Mouse (Mus musculus) CH12.LX (cell line): Measurements from ENCODE around the gene Ncoa4. TPM values are rescaled to one million over a fixed set of nuclear protein-coding genes. Genes with fewer than 3 reads are reported as not detected.

Experiments
- DNase-seq: peaks from one replicate; pipeline ENCODE4 v3.0.0-alpha.2; 2013; ENCODE audit errors: extremely low read depth
- H3K27ac ChIP-seq: 2 replicates; pipeline ENCODE4 v1.5.1; 2012; ENCODE audit warnings: low read depth, mild to moderate bottlenecking, control low read depth, moderate library complexity; ENCODE audit not compliant: insufficient read depth
- H3K27me3 ChIP-seq: replicated peaks from 2 replicates; pipeline ENCODE3; 2012; ENCODE audit warnings: inconsistent platforms
- H3K36me3 ChIP-seq, 2 experiments: replicated peaks in 1 of 2; 2 replicates each; pipeline versions ENCODE3 to v1.6.1; 2012; ENCODE audit warnings: inconsistent platforms in 1 of 2, low read length in 1 of 2, mild to moderate bottlenecking in 1 of 2, mixed read lengths in 1 of 2, moderate library complexity in 1 of 2; ENCODE audit not compliant: control insufficient read depth in 1 of 2, insufficient read depth in 1 of 2
- H3K4me1 ChIP-seq, 2 experiments: 2 replicates each; pipeline ENCODE4 v1.6.1; 2012; ENCODE audit warnings: inconsistent platforms in 1 of 2, moderate library complexity in 1 of 2; ENCODE audit not compliant: insufficient read depth in 2 of 2, control insufficient read depth in 1 of 2
- H3K4me2 ChIP-seq: 2 replicates; pipeline ENCODE4 v1.6.1; 2012; ENCODE audit warnings: low read depth, mild to moderate bottlenecking, control low read depth; ENCODE audit not compliant: poor library complexity, insufficient read depth, severe bottlenecking
- H3K4me3 ChIP-seq, 3 experiments: fragments of 150-350 bp in 1 of 3; sonication (generic) in 1 of 3; replicated peaks in 1 of 3; 2 replicates each; pipeline versions ENCODE3 to v1.5.1; 2011 to 2012; ENCODE audit warnings: low read depth in 2 of 3, low read length in 2 of 3, mild to moderate bottlenecking in 2 of 3, moderate library complexity in 2 of 3, control low read depth in 1 of 3, improper control_type of control experiment in 1 of 3, inconsistent platforms in 1 of 3, mixed read lengths in 1 of 3; ENCODE audit not compliant: poor library complexity in 1 of 3
- H3K79me2 ChIP-seq: replicated peaks from 2 replicates; pipeline ENCODE4 v1.6.1; 2012; ENCODE audit warnings: mild to moderate bottlenecking, moderate library complexity; ENCODE audit not compliant: control insufficient read depth, poor library complexity, insufficient read depth, severe bottlenecking; ENCODE audit errors: extremely low read depth
- H3K9ac ChIP-seq: 2 replicates; pipeline ENCODE4 v1.6.1; 2012; ENCODE audit warnings: low read depth, mild to moderate bottlenecking, control low read depth, moderate library complexity; ENCODE audit not compliant: insufficient read depth
- H3K9me3 ChIP-seq: replicated peaks from 2 replicates; pipeline ENCODE3; 2012; ENCODE audit warnings: low read length, inconsistent platforms, mixed read lengths
- CHD1 ChIP-seq: IDR thresholded peaks from 2 replicates; pipeline ENCODE4 v1.6.1; 2012; ENCODE audit warnings: low read depth, low read length, improper control_type of control experiment, inconsistent platforms
- CTCF ChIP-seq, 2 experiments: IDR thresholded peaks in 1 of 2; conservative IDR thresholded peaks in 1 of 2; 2 replicates each; pipeline ENCODE4 v1.5.1; 2011 to 2012; ENCODE audit warnings: low read depth in 2 of 2, low read length in 2 of 2, improper control_type of control experiment in 1 of 2, inconsistent platforms in 1 of 2, mild to moderate bottlenecking in 1 of 2, moderate library complexity in 1 of 2
- E2F4 ChIP-seq: IDR thresholded peaks from 2 replicates; pipeline ENCODE4 v1.6.1; 2011; ENCODE audit warnings: low read depth, low read length, improper control_type of control experiment; ENCODE audit not compliant: insufficient replicate concordance
- EP300 ChIP-seq: IDR thresholded peaks from 2 replicates; pipeline ENCODE4 v1.6.1; 2011; ENCODE audit warnings: low read length, improper control_type of control experiment
- GABPA ChIP-seq: IDR thresholded peaks from 2 replicates; pipeline ENCODE4 v1.6.1; 2012; ENCODE audit warnings: low read depth, low read length, improper control_type of control experiment, inconsistent platforms; ENCODE audit not compliant: insufficient replicate concordance
- JUN ChIP-seq: IDR thresholded peaks from 2 replicates; pipeline ENCODE4 v1.6.1; 2011; ENCODE audit warnings: low read depth, mild to moderate bottlenecking, low read length, improper control_type of control experiment, moderate library complexity; ENCODE audit not compliant: insufficient read depth
- JUND ChIP-seq: conservative IDR thresholded peaks from 2 replicates; pipeline ENCODE4 v1.6.1; 2011; ENCODE audit warnings: low read depth, low read length, improper control_type of control experiment
- KAT2A ChIP-seq: IDR thresholded peaks from 2 replicates; pipeline ENCODE4 v1.6.1; 2012; ENCODE audit warnings: low read length, improper control_type of control experiment, inconsistent platforms; ENCODE audit not compliant: insufficient replicate concordance
- MAFK ChIP-seq: IDR thresholded peaks from 2 replicates; pipeline ENCODE4 v1.6.1; 2011; ENCODE audit warnings: low read length, improper control_type of control experiment; ENCODE audit not compliant: insufficient replicate concordance
- MAX ChIP-seq: IDR thresholded peaks from 2 replicates; pipeline ENCODE4 v1.6.1; 2011; ENCODE audit warnings: low read length, improper control_type of control experiment
- MXI1 ChIP-seq: IDR thresholded peaks from 2 replicates; pipeline ENCODE4 v1.6.1; 2011; ENCODE audit warnings: mild to moderate bottlenecking, low read depth, low read length, improper control_type of control experiment
- NRF1 ChIP-seq: IDR thresholded peaks from 2 replicates; pipeline ENCODE4 v1.6.1; 2014; ENCODE audit warnings: low read depth, mild to moderate bottlenecking, inconsistent platforms, low read length, improper control_type of control experiment, moderate library complexity
- POLR2A ChIP-seq: IDR thresholded peaks from 2 replicates; pipeline ENCODE4 v1.6.1; 2011; ENCODE audit warnings: low read depth, mild to moderate bottlenecking, improper control_type of control experiment, low read length
- POLR2AphosphoS2 ChIP-seq: IDR thresholded peaks from 2 replicates; pipeline ENCODE4 v1.6.1; 2011; ENCODE audit warnings: low read depth, low read length, improper control_type of control experiment
- RAD21 ChIP-seq: IDR thresholded peaks from 2 replicates; pipeline ENCODE4 v1.6.1; 2011; ENCODE audit warnings: low read depth, mild to moderate bottlenecking, low read length, improper control_type of control experiment, moderate library complexity
- SIN3A ChIP-seq: IDR thresholded peaks from 2 replicates; pipeline ENCODE4 v1.6.1; 2012; ENCODE audit warnings: low read length, improper control_type of control experiment, inconsistent platforms
- SMC3 ChIP-seq: IDR thresholded peaks from 2 replicates; pipeline ENCODE4 v1.6.1; 2011; ENCODE audit warnings: low read depth, low read length, improper control_type of control experiment
- TBP ChIP-seq: conservative IDR thresholded peaks from 2 replicates; pipeline ENCODE4 v1.6.1; 2011; ENCODE audit warnings: low read depth, low read length, improper control_type of control experiment
- ZMIZ1 ChIP-seq: IDR thresholded peaks from 2 replicates; pipeline ENCODE4 v1.6.1; 2012; ENCODE audit warnings: low read depth, mild to moderate bottlenecking, inconsistent platforms, low read length, improper control_type of control experiment
- ZNF384 ChIP-seq: IDR thresholded peaks from 2 replicates; pipeline ENCODE4 v1.6.1; 2012; ENCODE audit warnings: low read depth, low read length, improper control_type of control experiment, inconsistent platforms
- dilution Hi-C: fragments of 300-500 bp; cut with MboI; formaldehyde crosslinking; loops from 2 replicates; pipeline ENCODE4 v1.14.3; 2020; ENCODE audit warnings: low sequenced_read_pairs; ENCODE audit not compliant: extremely low pct_unique_long_range_greater_than_20kb, extremely low pct_ligation_motif_present
- in situ Hi-C: fragments of 300-500 bp; cut with MboI; formaldehyde crosslinking; loops from 3 replicates; pipeline ENCODE4 v1.14.3; 2019; ENCODE audit warnings: low sequenced_read_pairs, low pct_ligation_motif_present, low pct_unique_long_range_greater_than_20kb, mixed read lengths
- polyA plus RNA-seq: library from polyadenylated mRNA; unstranded; fragments of >175 nt; gene quantifications from 2 replicates; pipeline ENCODE4 v1.2.1, GENCODE M21; 2012; ENCODE audit warnings: low read depth; ENCODE audit not compliant: insufficient read length
- total RNA-seq, 2 experiments: library from RNA; depleted of rRNA; stranded (reverse); fragments of 300-350 nt in 1 of 2; fragments of >200 nt in 1 of 2; gene quantifications; 2 replicates each; pipeline ENCODE4 v1.2.3; 2012 to 2014

The Ncoa4 gene
- total and polyA plus RNA-seq, 3 experiments = 41.6 to 102 (median 63.9) TPM

DNA sequence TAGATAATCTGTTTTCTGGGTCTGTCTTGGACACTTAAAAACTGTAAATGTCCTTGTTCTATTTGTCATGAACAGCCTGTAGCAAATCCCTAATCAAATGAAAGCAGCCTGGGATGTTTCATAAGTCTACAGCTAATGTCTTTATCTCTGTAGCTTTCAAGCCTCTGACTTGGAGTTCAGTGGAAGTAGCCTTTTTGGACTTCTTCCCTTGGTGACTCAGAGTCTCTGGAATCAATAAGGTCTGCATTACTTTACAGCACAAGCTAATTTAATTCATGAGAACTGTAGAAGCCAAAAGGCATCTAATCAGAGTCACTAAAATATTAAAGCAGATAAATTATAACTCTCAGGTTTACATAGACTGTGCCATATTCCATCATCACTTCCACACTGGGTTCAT, 66.9 kb downstream of the Ncoa4 start:
- Histone ChIP-seq H3K36me3 (peaks cover 10 to 55% of the 10 kb centered on the region in 2 experiments), H3K4me1 (no peaks in the 10 kb centered on the region), H3K4me3 (no peak overlapping the region)
- TF ChIP-seq E2F4 = no peak
- no peak for TF ChIP-seq MAFK
- TF ChIP-seq SIN3A = no peak
- no peak for TF ChIP-seq CHD1
- no peak for TF ChIP-seq JUN
- no peak for TF ChIP-seq EP300
- TF ChIP-seq ZMIZ1 = no peak
- no peak for TF ChIP-seq MAX
- no peak for TF ChIP-seq SMC3
- TF ChIP-seq TBP = no peak
- no peak for TF ChIP-seq GABPA
- TF ChIP-seq NRF1 = no peak
- no peak for TF ChIP-seq POLR2A
- no peak for TF ChIP-seq KAT2A
- TF ChIP-seq ZNF384 = no peak
- no peak for TF ChIP-seq JUND
- no peak for TF ChIP-seq MXI1
- TF ChIP-seq, all 38 proteins: peak for 0
- no peaks in the 10 kb centered on the region for H3K27me3 ChIP-seq
- no peak overlapping the region for H3K27ac ChIP-seq
- H3K4me2 ChIP-seq = no peak overlapping the region
- in situ Hi-C loops = no loop called here
- H3K79me2 ChIP-seq = no peaks in the 10 kb centered on the region
- no peaks in the 10 kb centered on the region for H3K9me3 ChIP-seq
- no peak for DNase-seq
- no peak overlapping the region for H3K9ac ChIP-seq
- dilution Hi-C loops = no loop called here

- Histone ChIP-seq H3K9ac (no peak overlapping the region), H3K79me2 (no peaks in the 10 kb centered on the region), H3K4me2 (no peak overlapping the region), H3K4me3 (no peak overlapping the region), H3K36me3 (peaks cover 15 to 60% of the 10 kb centered on the region in 2 experiments)
- dilution Hi-C loops = no loop called here
- DNase-seq = peak; percentile 51
- TF ChIP-seq CHD1 (no peak), POLR2AphosphoS2 (no peak), SMC3 (peak; percentile 39), CTCF (conservative IDR thresholded peaks at IDR 0.05 in 1 of 2, IDR thresholded peaks at IDR 0.05 in 1 of 2; ENCODE audit: low read depth in 2 of 2, low read length in 2 of 2) (peak; percentile 5 to 72; a peak in 2 of 4 replicates), RAD21 (peak; percentile 41)
- TF ChIP-seq, all 38 proteins: peak for 3
- H3K27me3 ChIP-seq = no peaks in the 10 kb centered on the region
- no peaks in the 10 kb centered on the region for H3K4me1 ChIP-seq
- H3K27ac ChIP-seq = no peak overlapping the region
- H3K9me3 ChIP-seq = no peaks in the 10 kb centered on the region
- in situ Hi-C loops = no loop called here
Measured at GRCm38 (mm10) chr14:32228996-32229395, 69.3 kb downstream of the Ncoa4 start.

Other genes with a start within 250 kb of the Ncoa4 start
- gene Galnt15, start 130.9 kb upstream of the Ncoa4 start, total RNA-seq (2012; rRNA removed) = not detected in 2 replicates
- gene Galnt15, start 130.9 kb upstream of the Ncoa4 start, total RNA-seq (2014; rRNA removed) = not detected in 2 replicates
- not detected in 2 replicates for gene Galnt15, start 130.9 kb upstream of the Ncoa4 start, polyA plus RNA-seq
- 44.5 and 47.6 TPM in 2 replicates for gene Oxnad1, start 74.5 kb upstream of the Ncoa4 start, total RNA-seq (2012; rRNA removed)
- 109 and 111 TPM in 2 replicates for gene Oxnad1, start 74.5 kb upstream of the Ncoa4 start, total RNA-seq (2014; rRNA removed)
- 64.5 and 77.7 TPM in 2 replicates for gene Oxnad1, start 74.5 kb upstream of the Ncoa4 start, polyA plus RNA-seq
- 75.7 and 84.1 TPM in 2 replicates for gene Dph3, start 74.1 kb upstream of the Ncoa4 start, total RNA-seq (2012; rRNA removed)
- 125 and 137 TPM in 2 replicates for gene Dph3, start 74.1 kb upstream of the Ncoa4 start, total RNA-seq (2014; rRNA removed)
- 92.9 and 94.2 TPM in 2 replicates for gene Dph3, start 74.1 kb upstream of the Ncoa4 start, polyA plus RNA-seq
- not detected in 2 replicates for gene Msmb, start 17.8 kb upstream of the Ncoa4 start, total RNA-seq (2012; rRNA removed)
- gene Msmb, start 17.8 kb upstream of the Ncoa4 start, total RNA-seq (2014; rRNA removed) = not detected in 2 replicates
- gene Msmb, start 17.8 kb upstream of the Ncoa4 start, polyA plus RNA-seq = not detected in 2 replicates
- 285 and 389 TPM in 2 replicates for gene Timm23, start 42.0 kb downstream of the Ncoa4 start, total RNA-seq (2012; rRNA removed)
- gene Timm23, start 42.0 kb downstream of the Ncoa4 start, total RNA-seq (2014; rRNA removed) = 496 and 558 TPM in 2 replicates
- 425 and 495 TPM in 2 replicates for gene Timm23, start 42.0 kb downstream of the Ncoa4 start, polyA plus RNA-seq
- gene Parg, start 42.1 kb downstream of the Ncoa4 start, total RNA-seq (2012; rRNA removed) = 36.3 and 39.9 TPM in 2 replicates
- gene Parg, start 42.1 kb downstream of the Ncoa4 start, total RNA-seq (2014; rRNA removed) = 66.1 and 77.9 TPM in 2 replicates
- gene Parg, start 42.1 kb downstream of the Ncoa4 start, polyA plus RNA-seq = 25.7 and 40.6 TPM in 2 replicates
- gene Ogdhl, start 162.2 kb downstream of the Ncoa4 start, total RNA-seq (2012; rRNA removed) = 8.2 and 11.1 TPM in 2 replicates
- 1.4 and 1.6 TPM in 2 replicates for gene Ogdhl, start 162.2 kb downstream of the Ncoa4 start, total RNA-seq (2014; rRNA removed)
- gene Ogdhl, start 162.2 kb downstream of the Ncoa4 start, polyA plus RNA-seq = 6.0 and 6.5 TPM in 2 replicates
- gene 1700024G13Rik, start 228.5 kb downstream of the Ncoa4 start, total RNA-seq (2012; rRNA removed) = not detected in 2 replicates
- not detected in 2 replicates for gene 1700024G13Rik, start 228.5 kb downstream of the Ncoa4 start, total RNA-seq (2014; rRNA removed)
- not detected in 2 replicates for gene 1700024G13Rik, start 228.5 kb downstream of the Ncoa4 start, polyA plus RNA-seq